Mouse (Mus musculus) G1E (cell line): ENCODE data around the gene Igsf3.

ENCODE experiments used
- CTCF ChIP-seq: IDR thresholded peaks from 2 replicates; pipeline ENCODE4 v1.5.1; 2012; ENCODE audit warnings: low read depth, low read length, inconsistent platforms, mixed read lengths
- POLR2AphosphoS5 ChIP-seq: IDR thresholded peaks from 2 replicates; pipeline ENCODE4 v1.6.1; 2012; ENCODE audit warnings: low read depth, low read length, inconsistent platforms; ENCODE audit not compliant: insufficient replicate concordance

DNA sequence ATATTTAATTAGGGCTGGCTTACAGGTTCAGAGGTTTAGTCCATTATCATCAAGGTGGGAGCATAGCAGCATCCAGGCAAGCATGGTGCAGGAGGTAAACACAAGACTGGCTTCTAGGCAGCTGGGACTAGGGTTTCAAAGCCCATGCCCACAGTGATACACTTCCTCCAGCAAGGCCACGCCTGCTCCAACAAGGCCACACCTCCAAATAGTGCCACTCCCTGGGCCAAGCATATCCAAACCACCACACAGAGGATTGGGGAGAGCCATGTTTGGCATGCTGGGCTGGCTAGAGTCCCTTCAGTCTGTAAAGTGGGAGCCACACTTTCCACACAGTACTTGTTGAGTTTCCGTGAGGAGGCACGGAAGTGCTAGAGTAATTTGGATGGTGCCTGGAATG, 34.7 kb downstream of the Igsf3 start:
- TF ChIP-seq POLR2AphosphoS5 (no peak), CTCF (no peak)
